Mouse (Mus musculus): ENCODE results near the gene Mib2. TPM values are rescaled to one million over a fixed set of nuclear protein-coding genes. Genes with fewer than 3 reads are reported as not detected.

The Mib2 gene
- 39.4 and 40.3 TPM in 2 replicates for polyA plus RNA-seq (2015; fragmentation: Nextera tagmentation; extraction: Ambion mirVana)

DNA sequence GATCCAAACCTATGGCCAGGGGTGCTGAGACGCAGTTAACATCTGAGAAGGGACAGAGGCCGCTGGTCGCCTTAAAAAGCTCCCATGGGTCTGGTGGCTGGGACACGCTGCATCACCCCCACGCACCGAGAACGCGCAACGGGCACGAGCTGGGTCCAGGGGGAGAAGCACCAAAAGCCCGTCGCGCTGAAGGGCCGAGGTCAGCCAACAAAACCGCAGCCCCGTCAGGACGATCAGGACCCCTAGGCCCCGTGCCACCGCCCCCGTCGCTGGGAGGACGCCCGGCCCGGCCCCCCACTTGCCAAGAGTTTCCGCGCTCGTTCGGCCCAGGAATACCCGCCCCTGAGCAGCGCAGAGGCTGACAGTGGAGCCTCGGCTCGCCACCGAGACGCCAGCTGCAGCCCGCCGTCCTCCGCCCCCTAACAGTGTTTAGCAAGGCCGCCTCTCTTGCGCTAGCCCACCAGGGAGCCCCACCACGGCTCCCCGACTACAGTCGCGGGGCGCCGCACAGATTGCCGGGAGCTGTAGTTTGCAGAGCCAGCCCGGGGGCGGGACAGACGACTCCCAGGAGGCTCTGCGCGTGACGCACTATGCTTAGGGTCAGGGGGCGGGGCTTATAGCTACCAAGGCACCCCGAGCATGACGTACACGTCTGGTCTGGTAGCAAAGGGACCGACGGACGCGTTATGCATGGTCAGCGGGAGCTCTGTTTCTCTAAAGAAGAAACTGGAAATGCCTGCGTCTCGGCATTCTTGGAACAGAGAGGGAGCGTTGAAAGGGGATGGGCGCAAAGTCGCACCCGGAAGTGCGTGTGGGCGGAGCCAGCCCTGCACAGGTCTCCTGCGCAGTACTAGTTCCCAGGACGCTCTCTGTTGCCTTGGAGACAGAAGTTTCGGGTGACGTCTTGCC, at the start of gene Mib2:
Mib2 (minus strand) TSS at position 510 of the 909 bp plus-strand sequence.
- Histone ChIP-seq H3K27ac (peak within 1 kb of the TSS; percentile 87), H3K9ac (peak within 1 kb of the TSS; percentile 90), H3K4me1 (replicated peaks) (peaks cover 18% of the 10 kb centered on the region), H3K4me2 (peak within 1 kb of the TSS; percentile 87), H3K27me3 (0 out of 2 replicates have a peak, but pooled peaks cover 6% of the 10 kb centered on the region), H3K36me3 (peaks cover 18% of the 10 kb centered on the region), H3K9me3 (no peaks in the 10 kb centered on the region), H3K4me3 (peak within 1 kb of the TSS; percentile 81)
- 1% methylated on average over 73 of the region's 73 CpGs for WGBS
- peak; percentile 99 for ATAC-seq (ENCODE audit: low FRiP score)

DNA sequence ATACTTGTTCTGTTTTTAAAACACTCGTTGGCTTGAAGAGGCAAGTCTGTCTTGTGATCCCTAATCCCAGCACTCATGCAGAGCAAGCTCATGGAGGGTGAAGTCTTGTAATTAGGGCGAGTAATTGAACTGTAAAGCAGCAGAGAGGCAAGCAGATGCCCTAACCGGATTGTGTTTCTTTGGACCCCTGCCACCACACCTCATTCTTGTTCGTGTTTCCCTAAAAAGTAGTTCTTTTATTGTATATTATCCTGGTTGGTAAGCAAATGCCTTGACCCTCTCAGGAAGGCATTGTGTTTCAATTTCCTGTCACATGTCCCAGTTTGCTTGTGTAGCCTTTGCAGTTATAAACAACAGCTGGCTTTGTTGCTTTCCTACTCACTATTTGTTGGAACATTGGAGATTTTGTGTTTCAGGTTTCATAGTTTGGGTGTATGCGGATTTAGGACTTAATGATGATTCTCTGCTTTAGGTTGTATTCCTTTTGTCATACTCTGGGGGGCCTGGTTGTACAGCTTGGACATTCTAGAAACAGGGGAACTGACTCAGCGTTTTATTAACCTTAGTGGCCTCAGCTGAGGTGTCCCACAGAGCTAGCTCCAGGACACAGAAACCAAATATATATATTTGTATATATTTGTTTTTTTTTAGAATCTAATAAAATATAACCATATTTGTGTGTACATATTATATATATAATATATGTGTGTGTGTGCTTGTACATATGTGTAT, 41.7 kb upstream of the Mib2 start:
- no peaks in the 10 kb centered on the region for H3K27me3 ChIP-seq
- H3K4me3 ChIP-seq = no peak overlapping the region
- no peak overlapping the region for H3K4me2 ChIP-seq
- no peaks in the 10 kb centered on the region for H3K9me3 ChIP-seq
- WGBS = 75% methylated on average over 6 of the region's 6 CpGs
- no peak for ATAC-seq (ENCODE audit: low FRiP score)
- no peak overlapping the region for H3K9ac ChIP-seq
- peaks cover 40% of the 10 kb centered on the region for H3K4me1 ChIP-seq (replicated peaks)
- peaks cover 8% of the 10 kb centered on the region for H3K36me3 ChIP-seq
- 0 out of 2 replicates have a peak overlapping the region, but pooled peaks have one; percentile 14 for H3K27ac ChIP-seq

- H3K4me1 ChIP-seq (replicated peaks) = peaks cover 46% of the 10 kb centered on the region
- H3K27me3 ChIP-seq = no peaks in the 10 kb centered on the region
- H3K9me3 ChIP-seq = no peaks in the 10 kb centered on the region
- H3K36me3 ChIP-seq = no peaks in the 10 kb centered on the region
- H3K4me2 ChIP-seq = no peak overlapping the region
- no peak overlapping the region for H3K4me3 ChIP-seq
- ATAC-seq (ENCODE audit: low FRiP score) = no peak
- H3K27ac ChIP-seq = no peak overlapping the region
- no peak overlapping the region for H3K9ac ChIP-seq
Observed at GRCm38 (mm10) chr4:155708988-155709387, 40.0 kb upstream of the Mib2 start.

DNA sequence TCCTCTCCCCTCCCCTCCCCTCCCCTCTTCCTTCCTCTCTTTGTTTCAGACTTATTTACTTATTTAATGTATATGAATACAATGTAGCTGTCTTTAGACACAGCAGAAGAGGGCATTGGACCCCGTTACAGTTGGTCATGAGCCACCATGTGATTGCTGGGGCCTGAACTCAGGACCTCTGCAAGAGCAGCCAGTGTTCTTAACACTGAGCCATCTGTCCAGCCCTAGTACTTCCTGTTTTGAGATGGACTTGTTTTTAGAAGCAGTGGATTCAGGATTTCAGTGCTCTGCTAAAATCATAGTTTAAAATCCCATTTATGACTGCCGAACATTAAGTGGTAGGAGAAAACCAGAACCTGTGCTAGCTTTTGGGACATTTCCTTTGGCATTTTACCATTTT, 39.6 kb upstream of the Mib2 start:
- no peak overlapping the region for H3K9ac ChIP-seq
- no peak overlapping the region for H3K4me3 ChIP-seq
- H3K4me2 ChIP-seq = no peak overlapping the region
- H3K27ac ChIP-seq = no peak overlapping the region
- H3K36me3 ChIP-seq = no peaks in the 10 kb centered on the region
- 83% methylated on average over 2 of the region's 2 CpGs for WGBS
- H3K4me1 ChIP-seq (replicated peaks) = peaks cover 46% of the 10 kb centered on the region
- no peak for ATAC-seq (ENCODE audit: low FRiP score)
- H3K27me3 ChIP-seq = no peaks in the 10 kb centered on the region
- no peaks in the 10 kb centered on the region for H3K9me3 ChIP-seq

DNA sequence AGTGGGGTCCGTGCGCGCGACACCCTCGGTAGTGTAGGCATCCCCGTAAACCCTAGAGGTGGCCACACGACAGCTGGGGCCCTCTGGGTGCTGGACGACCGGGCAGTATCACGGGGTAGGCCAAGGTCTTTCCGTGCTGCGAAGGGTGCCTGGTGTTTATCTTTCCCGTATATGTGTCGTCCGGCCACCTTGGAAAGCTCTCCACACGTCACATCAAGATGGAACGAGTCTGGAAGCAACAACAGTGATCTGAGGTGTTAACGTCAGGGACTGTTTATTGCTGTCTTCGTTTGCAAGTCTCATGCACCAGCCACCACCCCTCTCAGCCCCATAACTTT, 36.6 kb upstream of the Mib2 start:
- WGBS = 1% methylated on average over 19 of the region's 19 CpGs
- H3K36me3 ChIP-seq = no peaks in the 10 kb centered on the region
- H3K9ac ChIP-seq = peak overlapping the region; percentile 98
- no peaks in the 10 kb centered on the region for H3K27me3 ChIP-seq
- ATAC-seq (ENCODE audit: low FRiP score) = no peak
- H3K4me3 ChIP-seq = peak overlapping the region; percentile 97
- H3K4me2 ChIP-seq = peak overlapping the region; percentile 87
- peaks cover 37% of the 10 kb centered on the region for H3K4me1 ChIP-seq (replicated peaks)
- H3K27ac ChIP-seq = peak overlapping the region; percentile 96
- H3K9me3 ChIP-seq = no peaks in the 10 kb centered on the region

DNA sequence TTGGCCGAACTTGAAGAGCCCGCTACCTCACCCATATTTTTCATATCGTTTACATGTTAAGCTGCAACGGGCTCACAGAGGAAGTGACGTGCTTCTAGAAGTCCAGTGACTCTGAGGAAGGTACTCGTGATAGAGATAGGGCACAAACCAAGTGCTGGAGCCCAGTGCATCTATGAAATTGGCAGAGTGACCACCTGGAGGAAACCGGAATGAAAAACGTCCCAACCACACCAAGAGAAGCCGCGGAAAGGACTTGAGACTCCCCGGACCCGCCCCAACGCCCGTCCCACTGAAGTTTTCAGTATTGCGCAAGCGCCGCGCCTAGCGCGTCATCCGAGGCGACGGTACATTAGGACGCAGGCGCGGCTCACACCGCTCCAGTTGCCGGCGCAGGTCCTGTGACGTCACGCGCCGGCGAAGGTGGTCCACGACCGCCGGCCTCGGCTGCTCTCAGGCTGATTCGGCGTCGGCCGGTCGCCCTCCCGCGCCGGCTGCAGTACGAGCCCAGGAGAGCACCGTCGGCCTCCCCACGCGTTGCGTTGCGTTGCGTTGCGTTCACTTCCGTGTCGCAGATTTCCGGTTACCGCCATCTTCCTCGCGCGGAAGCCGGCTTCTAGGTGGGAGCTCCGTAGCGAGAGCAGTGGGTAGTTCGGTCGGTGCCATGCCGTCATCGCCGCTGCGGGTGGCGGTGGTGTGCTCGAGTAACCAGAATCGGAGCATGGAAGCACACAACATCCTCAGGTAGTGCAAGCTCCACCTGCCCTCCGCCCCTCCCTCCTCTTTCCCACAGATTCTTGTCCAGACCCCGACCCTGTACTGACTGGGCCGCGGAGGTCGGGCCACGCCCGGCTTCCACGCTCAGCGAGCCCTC, 36.0 kb upstream of the Mib2 start, which contains the start of gene Ssu72:
Ssu72 (plus strand) TSS at position 80 of the 871 bp plus-strand sequence.
- Histone ChIP-seq H3K4me2 (peak within 1 kb of the TSS; percentile 87), H3K4me1 (replicated peaks) (peaks cover 31% of the 10 kb centered on the region), H3K9me3 (no peaks in the 10 kb centered on the region), H3K9ac (peak within 1 kb of the TSS; percentile 98), H3K4me3 (peak within 1 kb of the TSS; percentile 97), H3K27me3 (no peaks in the 10 kb centered on the region), H3K27ac (peak within 1 kb of the TSS; percentile 96), H3K36me3 (no peaks in the 10 kb centered on the region)
- ATAC-seq (ENCODE audit: low FRiP score) = peak; percentile 97
- under 1% methylated on average over 83 of the region's 83 CpGs for WGBS

DNA sequence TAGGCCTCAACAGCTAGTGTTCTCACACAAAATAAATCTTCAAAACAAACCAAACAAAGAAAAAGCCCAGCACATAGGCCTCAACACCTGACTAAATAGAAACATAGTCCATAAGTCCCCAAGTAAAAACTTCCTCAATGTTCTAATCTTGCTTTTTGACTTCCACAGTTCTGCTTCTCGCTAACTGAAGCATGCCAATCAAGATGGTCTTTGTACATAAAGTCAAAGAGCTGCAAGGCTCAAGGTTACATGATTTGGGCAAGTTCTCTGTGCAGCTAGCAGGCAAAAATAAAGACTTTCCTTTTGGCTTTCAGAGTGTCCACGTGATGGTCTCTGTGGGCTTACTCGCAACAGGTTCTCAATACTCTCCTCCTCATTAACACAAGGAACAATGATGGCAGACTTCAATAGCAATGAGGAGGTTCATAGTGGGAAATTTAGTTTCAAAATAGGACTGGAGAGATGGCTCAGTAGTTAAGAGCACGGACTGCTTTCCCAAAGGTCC, 34.5 kb upstream of the Mib2 start:
- Histone ChIP-seq H3K4me1 (replicated peaks) (peaks cover 25% of the 10 kb centered on the region), H3K9ac (no peak overlapping the region), H3K4me3 (no peak overlapping the region), H3K4me2 (no peak overlapping the region), H3K36me3 (no peaks in the 10 kb centered on the region), H3K9me3 (no peaks in the 10 kb centered on the region), H3K27me3 (no peaks in the 10 kb centered on the region), H3K27ac (no peak overlapping the region)
- ATAC-seq (ENCODE audit: low FRiP score) = no peak
- 95% methylated on average over 4 of the region's 4 CpGs for WGBS

GRCm38 (mm10) chr4:155700425-155700824, 31.4 kb upstream of the Mib2 start:
- Histone ChIP-seq H3K4me2 (no peak overlapping the region), H3K27ac (no peak overlapping the region), H3K36me3 (no peaks in the 10 kb centered on the region), H3K4me3 (no peak overlapping the region), H3K9me3 (no peaks in the 10 kb centered on the region), H3K9ac (no peak overlapping the region), H3K27me3 (peaks cover 11% of the 10 kb centered on the region), H3K4me1 (replicated peaks) (peaks cover 20% of the 10 kb centered on the region)
- ATAC-seq (ENCODE audit: low FRiP score) = no peak

DNA sequence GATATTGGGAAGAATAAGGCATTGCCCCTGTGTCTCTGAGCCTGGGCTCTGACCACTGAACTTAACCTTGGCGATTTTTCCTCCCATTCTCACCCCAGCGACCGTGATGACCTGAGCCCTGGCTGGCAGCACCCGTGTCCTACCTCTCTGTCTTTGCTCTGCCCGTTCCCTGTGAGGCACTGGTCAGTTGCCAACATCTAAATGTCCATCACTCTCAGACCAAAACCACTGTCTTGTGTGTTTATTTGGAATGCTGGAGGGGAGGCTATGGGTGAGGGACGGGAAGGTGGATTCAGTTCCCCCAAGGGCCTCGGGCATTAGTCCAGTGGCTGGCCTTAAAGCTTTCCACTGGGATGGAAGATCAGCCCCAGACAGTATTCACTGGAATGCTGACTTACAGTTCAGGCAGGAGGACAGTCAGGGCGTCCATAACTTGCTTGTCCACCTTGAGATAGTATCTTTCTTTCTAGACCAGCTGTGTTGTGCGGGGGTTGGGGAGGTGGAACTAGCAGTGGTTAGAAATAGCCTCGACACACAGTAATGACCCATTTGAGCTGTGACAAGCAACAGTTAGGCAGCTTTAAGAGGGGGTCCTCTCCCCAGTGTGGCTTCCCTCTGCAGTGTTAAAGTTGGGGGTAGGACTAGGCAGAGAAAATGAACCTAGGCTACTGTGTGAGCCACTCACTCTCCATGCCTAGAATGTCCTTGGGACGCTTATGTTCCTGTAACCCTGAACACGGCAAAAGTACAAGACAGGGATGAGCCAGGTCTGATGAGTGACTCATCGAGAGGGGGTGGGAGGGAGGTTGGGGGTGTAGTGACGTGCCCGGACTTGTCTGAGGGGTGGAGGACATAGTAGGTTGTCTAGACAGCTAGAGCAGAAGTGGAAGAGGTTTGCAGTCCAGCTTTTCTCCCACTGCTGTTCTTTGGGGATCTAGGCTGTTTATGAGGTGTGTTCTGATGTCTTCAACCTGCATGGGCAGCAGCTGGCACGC, 27.6 kb upstream of the Mib2 start:
- ATAC-seq (ENCODE audit: low FRiP score) = no peak
- no peaks in the 10 kb centered on the region for H3K36me3 ChIP-seq
- WGBS = 77% methylated on average over 16 of the region's 16 CpGs
- H3K27me3 ChIP-seq = peaks cover 16% of the 10 kb centered on the region
- H3K4me3 ChIP-seq = peak overlapping the region; percentile 65
- H3K4me1 ChIP-seq (replicated peaks) = peaks cover 28% of the 10 kb centered on the region
- no peak overlapping the region for H3K27ac ChIP-seq
- peak overlapping the region; percentile 86 for H3K9ac ChIP-seq
- no peaks in the 10 kb centered on the region for H3K9me3 ChIP-seq
- peak overlapping the region; percentile 90 for H3K4me2 ChIP-seq

DNA sequence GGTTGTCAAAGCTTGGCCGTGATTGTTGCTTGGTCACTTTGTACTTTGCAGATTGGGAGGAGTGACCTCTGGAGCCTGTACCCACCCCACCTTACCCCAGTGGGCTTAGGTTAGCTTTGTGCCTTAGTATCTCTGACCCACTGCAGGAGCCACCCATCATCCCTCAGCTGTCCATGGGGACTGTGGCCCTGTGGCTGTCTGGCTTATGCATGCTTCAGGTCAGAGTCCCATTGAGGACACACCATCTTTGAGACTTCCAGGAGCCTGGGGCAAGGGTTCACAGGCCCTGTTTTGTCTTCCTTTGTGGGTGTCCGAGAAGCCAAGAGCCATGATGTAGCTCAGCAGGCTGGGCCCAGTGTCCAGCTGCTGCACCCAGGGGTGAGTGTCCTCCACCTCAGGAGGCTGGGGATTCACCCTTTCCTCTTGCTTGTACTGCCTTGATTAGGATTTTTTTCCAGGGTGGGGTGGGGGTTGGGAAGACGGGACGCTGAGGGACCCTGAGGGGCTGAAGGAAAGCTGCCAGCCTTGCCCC, 26.6 kb upstream of the Mib2 start:
- Histone ChIP-seq H3K27me3 (peaks cover 23% of the 10 kb centered on the region), H3K4me2 (peak overlapping the region; percentile 90), H3K9ac (peak overlapping the region; percentile 86), H3K4me1 (replicated peaks) (peaks cover 28% of the 10 kb centered on the region), H3K9me3 (no peaks in the 10 kb centered on the region), H3K4me3 (peak overlapping the region; percentile 65), H3K27ac (no peak overlapping the region), H3K36me3 (no peaks in the 10 kb centered on the region)
- 84% methylated on average over 4 of the region's 4 CpGs for WGBS
- no peak; the same call in 1 of the 2 replicates for ATAC-seq (ENCODE audit: low FRiP score)

All from hindbrain, embryonic 13.5 days (tissue).